Mouse (Mus musculus) embryonic facial prominence, embryonic 11.5 days (tissue): ENCODE measurements around the gene Trank1. TPM values are rescaled to one million over a fixed set of nuclear protein-coding genes. Genes with fewer than 3 reads are reported as not detected.

Experiments
- ATAC-seq: fragments of 200-750 bp; cut with Nextera tagmentation; replicated peaks from 2 replicates; pipeline ENCODE4 v1.8.0; 2017; ENCODE audit warnings: low read depth; ENCODE audit not compliant: insufficient number of reproducible peaks, low FRiP score, low TSS enrichment
- DNase-seq: peaks from one replicate; pipeline ENCODE4 v3.0.0-alpha.2; 2015; ENCODE audit warnings: low spot score
- H3K27ac ChIP-seq: fragments of 300-500 bp; sonication (generic); replicated peaks from 2 replicates; pipeline ENCODE4 v1.5.1; 2014; ENCODE audit warnings: mild to moderate bottlenecking, low read depth, low read length, control low read depth
- H3K27me3 ChIP-seq: fragments of 300-500 bp; sonication (generic); 2 replicates; pipeline ENCODE4 v1.6.1; 2014; ENCODE audit warnings: mild to moderate bottlenecking, low read length, moderate library complexity, mixed read lengths; ENCODE audit not compliant: control insufficient read depth, insufficient read depth
- H3K36me3 ChIP-seq: fragments of 300-500 bp; sonication (generic); replicated peaks from 2 replicates; pipeline ENCODE4 v1.6.1; 2014; ENCODE audit warnings: low read depth, mild to moderate bottlenecking, low read length, moderate library complexity, mixed read lengths; ENCODE audit not compliant: control insufficient read depth, insufficient read depth
- H3K4me1 ChIP-seq: fragments of 300-500 bp; sonication (generic); 2 replicates; pipeline ENCODE4 v1.6.1; 2014; ENCODE audit warnings: low read length, mixed read lengths; ENCODE audit not compliant: control insufficient read depth, insufficient read depth
- H3K4me2 ChIP-seq: fragments of 300-500 bp; sonication (generic); 2 replicates; pipeline ENCODE4 v1.6.1; 2014; ENCODE audit warnings: low read depth, mild to moderate bottlenecking, control low read depth, low read length, moderate library complexity
- H3K4me3 ChIP-seq: fragments of 300-500 bp; sonication (generic); 2 replicates; pipeline ENCODE4 v1.5.1; 2014; ENCODE audit warnings: low read depth, low read length, control low read depth
- H3K9ac ChIP-seq: fragments of 300-500 bp; sonication (generic); replicated peaks from 2 replicates; pipeline ENCODE4 v1.6.1; 2014; ENCODE audit warnings: mild to moderate bottlenecking, control low read depth, low read length
- H3K9me3 ChIP-seq: fragments of 300-500 bp; sonication (generic); replicated peaks from 2 replicates; pipeline ENCODE4 v1.6.1; 2016; ENCODE audit warnings: mild to moderate bottlenecking, low read length, inconsistent platforms, mixed read lengths; ENCODE audit not compliant: control insufficient read depth
- WGBS: fragments of 180-500 bp; shearing (Covaris S2); extraction: QIAGEN DNeasy Blood & Tissue Kit; methylation state at CpG from one replicate; pipeline ENCODE4 v1.1.7; 2014; 5-methylcytosine and 5-hydroxymethylcytosine counted together
- polyA plus RNA-seq: library from polyadenylated mRNA; unstranded; fragments of >200 nt; fragmentation: Nextera tagmentation; extraction: Ambion mirVana; gene quantifications from 2 replicates; pipeline ENCODE4 v1.2.1, GENCODE M21; 2014

Trank1 gene
- polyA plus RNA-seq, 1 experiment from 2014 or later = 0.11 TPM

DNA sequence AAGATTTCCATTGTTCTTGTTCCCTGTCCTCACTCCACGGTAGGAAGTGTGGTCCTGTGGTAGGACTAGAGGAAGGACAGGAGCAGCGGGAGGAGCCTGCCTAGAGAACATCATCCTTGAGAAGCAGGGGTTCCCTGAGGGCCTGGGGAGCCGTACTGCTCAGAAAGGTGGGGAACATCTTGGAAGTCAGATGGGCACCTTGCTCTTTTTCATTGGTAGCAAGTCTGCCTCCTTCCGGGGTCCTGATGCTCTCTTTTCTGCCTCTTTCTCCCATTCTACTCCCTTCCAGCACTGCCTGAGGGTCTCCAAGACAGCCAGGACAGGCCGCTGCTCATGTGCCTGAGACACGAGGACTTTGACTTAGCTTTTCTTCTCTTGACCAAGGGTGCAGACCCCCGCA lies 52.1 kb downstream of the Trank1 start:
- H3K27me3 ChIP-seq = no peaks in the 10 kb centered on the region
- no peak overlapping the region for H3K4me3 ChIP-seq
- no peak overlapping the region for H3K4me2 ChIP-seq
- H3K9ac ChIP-seq = no peak overlapping the region
- no peak overlapping the region for H3K27ac ChIP-seq
- WGBS = 69% methylated on average over 7 of the region's 7 CpGs
- no peaks in the 10 kb centered on the region for H3K36me3 ChIP-seq
- H3K9me3 ChIP-seq = no peaks in the 10 kb centered on the region
- DNase-seq (no peak), ATAC-seq (no peak)
- no peaks in the 10 kb centered on the region for H3K4me1 ChIP-seq

DNA sequence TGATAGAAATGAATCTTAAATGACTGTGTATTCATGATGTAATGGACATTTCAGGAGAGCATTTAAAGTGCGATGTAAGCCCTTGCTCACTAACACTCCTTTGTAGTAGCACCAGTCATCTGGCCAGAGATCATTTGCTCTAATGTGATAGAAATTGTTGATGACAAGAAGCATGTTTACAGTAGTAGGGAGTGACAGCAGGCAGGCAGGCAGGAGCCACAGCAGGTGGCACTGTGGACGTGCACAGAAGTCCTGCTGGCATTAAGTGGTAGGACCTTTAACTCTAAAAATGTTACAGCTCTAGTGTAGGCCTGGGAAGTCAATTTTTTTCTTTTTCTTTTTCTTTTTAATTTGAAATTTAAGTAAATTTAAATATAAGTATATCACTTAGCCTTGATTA lies 56.2 kb downstream of the Trank1 start:
- ATAC-seq (no peak), DNase-seq (no peak)
- Histone ChIP-seq H3K4me3 (no peak overlapping the region), H3K4me2 (no peak overlapping the region), H3K36me3 (no peaks in the 10 kb centered on the region), H3K9me3 (no peaks in the 10 kb centered on the region), H3K27me3 (no peaks in the 10 kb centered on the region), H3K4me1 (no peaks in the 10 kb centered on the region), H3K27ac (no peak overlapping the region), H3K9ac (no peak overlapping the region)
- 60% methylated on average over 2 of the region's 2 CpGs for WGBS

DNA sequence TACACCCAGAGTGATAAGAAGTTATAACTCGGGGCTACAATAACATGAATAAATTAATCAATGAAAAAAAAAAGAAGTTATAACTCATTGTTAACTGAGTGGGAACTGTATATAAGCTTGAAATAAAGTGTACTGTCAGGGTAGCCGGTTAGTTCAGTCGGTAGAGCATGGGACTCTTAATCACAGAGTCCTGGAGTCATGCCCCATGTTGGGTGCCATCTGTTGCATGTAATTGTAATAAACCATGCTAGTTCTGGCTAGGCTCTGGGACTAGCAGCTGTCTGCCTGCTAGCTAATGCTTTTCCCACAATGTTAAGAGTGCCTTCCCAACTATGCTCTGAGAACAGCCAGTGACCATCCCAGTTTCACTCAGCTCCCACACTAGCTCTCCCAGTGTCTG lies 60.5 kb downstream of the Trank1 start:
- H3K9ac ChIP-seq = no peak overlapping the region
- 85% methylated on average over 3 of the region's 3 CpGs for WGBS
- H3K4me1 ChIP-seq = no peaks in the 10 kb centered on the region
- no peak overlapping the region for H3K27ac ChIP-seq
- H3K4me2 ChIP-seq = no peak overlapping the region
- no peaks in the 10 kb centered on the region for H3K9me3 ChIP-seq
- H3K27me3 ChIP-seq = no peaks in the 10 kb centered on the region
- H3K4me3 ChIP-seq = no peak overlapping the region
- ATAC-seq (no peak), DNase-seq (no peak)
- H3K36me3 ChIP-seq = no peaks in the 10 kb centered on the region

DNA sequence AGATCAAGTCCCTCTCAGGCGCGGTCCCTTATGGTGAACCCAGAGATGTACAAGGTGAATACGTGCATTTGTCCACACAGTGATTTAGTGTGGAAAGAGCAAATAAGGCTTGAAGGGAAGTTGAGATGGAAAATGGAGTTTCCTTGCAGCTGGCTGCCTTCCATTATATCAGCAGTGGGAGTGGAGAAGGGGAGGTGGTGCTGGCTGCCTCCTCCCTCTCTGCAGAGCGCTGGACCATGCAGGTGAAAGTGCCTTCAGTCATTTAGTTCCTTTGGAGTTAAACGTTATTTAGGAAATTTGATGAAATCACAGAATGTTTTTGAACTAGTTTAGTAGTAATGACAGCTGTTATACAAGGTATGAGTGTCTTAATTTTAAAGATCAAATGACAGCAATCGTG lies 66.3 kb downstream of the Trank1 start:
- H3K4me3 ChIP-seq = no peak overlapping the region
- no peak for ATAC-seq

DNA sequence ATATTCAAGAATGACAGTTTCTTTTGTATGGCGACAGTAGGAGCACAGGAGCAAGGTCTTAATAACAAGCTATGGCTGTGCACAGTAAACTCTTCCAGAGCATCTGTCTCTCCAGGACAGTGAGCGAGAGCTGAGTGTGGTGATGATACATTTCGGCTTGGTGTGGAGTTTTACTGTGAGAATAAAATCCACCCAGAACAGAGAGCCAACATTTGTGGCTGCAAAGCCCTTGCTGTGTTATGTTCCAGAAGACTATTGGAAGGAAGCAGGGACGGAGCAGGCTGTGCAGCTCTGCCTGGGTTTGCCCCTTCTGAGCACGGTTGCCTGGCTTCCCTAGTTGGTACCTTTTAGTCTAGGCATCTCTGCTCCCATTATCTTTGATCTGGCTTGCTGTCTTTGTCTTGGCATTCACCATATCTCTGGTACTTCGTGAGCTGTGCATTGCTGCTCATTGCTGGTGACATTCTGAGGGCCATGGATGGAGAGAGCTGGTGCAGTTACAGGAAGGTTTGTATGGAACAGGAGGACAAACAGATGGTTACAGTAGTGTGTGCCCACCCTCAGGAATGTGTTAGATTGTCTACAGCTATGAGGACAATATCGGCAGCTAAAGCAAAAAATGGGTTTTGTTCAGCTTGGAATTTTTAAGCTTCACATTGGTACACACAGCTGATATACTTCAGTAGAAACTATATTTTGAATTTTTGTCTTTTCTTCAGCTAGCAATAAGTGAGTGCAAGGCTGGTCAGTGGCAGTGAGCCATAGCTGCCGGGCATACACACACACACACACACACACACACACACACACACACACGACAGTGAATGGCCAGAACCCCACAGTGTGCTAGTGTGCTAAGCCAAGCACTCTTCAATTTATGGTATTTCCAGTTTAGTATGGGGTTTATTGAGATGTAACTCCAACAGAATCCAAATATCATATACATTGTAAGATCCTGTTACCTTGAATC lies 69.8 kb downstream of the Trank1 start:
- Histone ChIP-seq H3K4me3 (no peak overlapping the region), H3K9ac (no peak overlapping the region), H3K4me2 (no peak overlapping the region), H3K27me3 (no peaks in the 10 kb centered on the region), H3K9me3 (no peaks in the 10 kb centered on the region), H3K36me3 (no peaks in the 10 kb centered on the region), H3K27ac (no peak overlapping the region), H3K4me1 (no peaks in the 10 kb centered on the region)
- WGBS = 84% methylated on average over 9 of the region's 9 CpGs
- no peak for DNase-seq
- no peak for ATAC-seq

More for the DNA sequence above, 66.3 kb downstream of the Trank1 start:
- Histone ChIP-seq H3K4me2 (no peak overlapping the region), H3K36me3 (no peaks in the 10 kb centered on the region), H3K27ac (no peak overlapping the region), H3K9me3 (no peaks in the 10 kb centered on the region), H3K27me3 (no peaks in the 10 kb centered on the region), H3K9ac (no peak overlapping the region), H3K4me1 (no peaks in the 10 kb centered on the region)
- no peak for DNase-seq
- WGBS = 83% methylated on average over 6 of the region's 6 CpGs

DNA sequence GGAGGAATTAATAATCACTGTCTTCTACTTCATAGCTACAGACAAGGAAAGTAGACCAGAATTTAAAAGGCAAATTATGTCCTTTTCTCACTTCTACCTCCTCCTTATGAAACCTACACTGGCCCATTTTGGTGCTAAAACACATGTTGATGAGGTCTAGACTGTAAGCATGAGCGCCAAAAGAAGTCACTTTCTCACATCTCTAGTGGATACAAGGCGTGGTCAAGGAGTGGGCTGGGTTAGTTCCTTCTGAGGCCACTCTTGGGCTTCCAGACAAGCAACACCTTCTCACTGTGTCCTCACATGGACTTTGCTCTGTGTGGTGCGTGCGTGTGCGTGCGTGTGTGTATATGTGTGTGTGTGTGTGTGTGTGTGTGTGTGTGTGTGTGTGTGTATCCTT lies 70.9 kb downstream of the Trank1 start:
- H3K4me2 ChIP-seq = no peak overlapping the region
- ATAC-seq (no peak), DNase-seq (no peak)
- H3K4me1 ChIP-seq = no peaks in the 10 kb centered on the region
- H3K27ac ChIP-seq = no peak overlapping the region
- no peaks in the 10 kb centered on the region for H3K27me3 ChIP-seq
- no peak overlapping the region for H3K4me3 ChIP-seq
- H3K9me3 ChIP-seq = no peaks in the 10 kb centered on the region
- no peak overlapping the region for H3K9ac ChIP-seq
- no peaks in the 10 kb centered on the region for H3K36me3 ChIP-seq
- WGBS = 89% methylated on average over 6 of the region's 6 CpGs

DNA sequence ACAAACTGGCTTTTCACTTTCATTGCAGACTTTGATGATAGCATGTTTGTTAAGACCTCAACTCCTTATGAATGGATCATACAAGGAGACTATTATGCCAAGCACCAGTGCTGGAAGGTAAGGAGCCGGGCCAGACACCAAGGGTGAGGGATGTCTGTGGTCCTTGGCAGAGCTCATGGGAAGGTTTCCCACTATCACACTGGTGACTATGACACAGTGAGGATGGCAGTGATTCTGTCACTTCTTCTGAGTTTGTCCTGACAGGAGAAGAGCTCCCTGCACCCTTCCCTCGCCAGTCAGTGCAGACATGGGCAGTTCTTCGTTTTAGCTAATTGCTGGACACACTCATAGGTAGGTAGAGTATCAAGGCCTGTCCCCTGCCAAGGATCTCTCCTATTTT lies 71.5 kb downstream of the Trank1 start:
- no peak overlapping the region for H3K4me3 ChIP-seq
- 86% methylated on average over 3 of the region's 3 CpGs for WGBS
- H3K27ac ChIP-seq = no peak overlapping the region
- H3K36me3 ChIP-seq = no peaks in the 10 kb centered on the region
- H3K27me3 ChIP-seq = no peaks in the 10 kb centered on the region
- H3K4me1 ChIP-seq = no peaks in the 10 kb centered on the region
- ATAC-seq (no peak), DNase-seq (no peak)
- H3K9me3 ChIP-seq = no peaks in the 10 kb centered on the region
- no peak overlapping the region for H3K9ac ChIP-seq
- H3K4me2 ChIP-seq = no peak overlapping the region

DNA sequence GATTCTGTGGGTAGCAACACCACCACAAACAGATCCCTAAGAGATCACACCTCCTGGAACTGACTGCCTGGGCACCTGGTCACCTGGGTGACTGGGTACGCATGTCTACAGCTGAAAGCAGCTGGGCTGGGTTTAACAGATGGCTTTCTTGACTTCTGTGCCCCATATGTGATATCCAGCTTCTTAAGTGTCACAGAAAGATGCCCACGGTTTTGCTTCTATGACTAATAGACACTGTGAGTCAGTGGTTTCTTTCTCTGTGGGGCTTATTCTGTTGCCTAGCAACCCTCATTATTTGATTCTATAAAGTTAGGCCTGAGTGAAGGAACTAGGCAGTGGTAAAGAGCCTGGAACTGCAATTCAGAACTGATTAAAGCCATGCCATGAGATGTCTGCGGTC lies 72.2 kb downstream of the Trank1 start:
- WGBS = 74% methylated on average over 3 of the region's 3 CpGs
- ATAC-seq (no peak), DNase-seq (peak; percentile 34)
- Histone ChIP-seq H3K4me2 (no peak overlapping the region), H3K27ac (no peak overlapping the region), H3K27me3 (no peaks in the 10 kb centered on the region), H3K9me3 (no peaks in the 10 kb centered on the region), H3K4me3 (no peak overlapping the region), H3K9ac (no peak overlapping the region), H3K4me1 (no peaks in the 10 kb centered on the region), H3K36me3 (no peaks in the 10 kb centered on the region)
